Mouse (Mus musculus) left cerebral cortex, postnatal 10 days (tissue): Measurements from ENCODE around the gene Dhrs3. TPM values are rescaled to one million over a fixed set of nuclear protein-coding genes. Genes with fewer than 3 reads are reported as not detected.

Experiments
- DNase-seq, 2 experiments: peaks; one replicate each; pipeline ENCODE4 v3.0.0; 2021 to 2022; ENCODE audit warnings: low spot score in 2 of 2, mixed read lengths in 1 of 2; ENCODE audit errors: extremely low spot score in 1 of 2
- intact Hi-C: fragments of 180-260 bp; cut with DNase I; formaldehyde crosslinking; loops from one replicate; pipeline ENCODE4 v1.15.1; 2025
- total RNA-seq, 2 experiments: library from RNA; stranded (reverse); gene quantifications; 2 replicates each; pipeline ENCODE4 v1.2.3; 2021

Dhrs3 gene
- total RNA-seq, 2 experiments from 2014 or later, result 16.0 to 16.6 TPM

DNA sequence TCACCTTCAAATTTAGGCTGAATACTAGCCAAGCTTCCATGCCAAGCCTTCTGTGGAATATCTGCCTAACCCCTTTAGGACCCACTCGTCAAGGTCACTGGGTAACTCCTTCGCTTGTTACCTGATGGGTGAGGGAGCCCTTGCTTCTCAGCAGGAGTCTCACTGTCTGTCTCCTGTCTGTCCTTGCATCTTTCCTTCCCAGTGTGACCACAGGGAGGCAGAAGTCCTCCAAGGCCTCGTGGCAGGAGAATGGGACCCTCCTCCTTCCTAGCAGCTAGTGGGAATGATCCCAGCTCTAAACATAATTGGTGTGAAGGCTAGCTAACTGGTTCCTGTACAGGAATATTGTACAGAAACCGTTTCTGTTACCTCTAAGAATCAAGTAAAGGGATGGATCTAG lies 24.5 kb downstream of the Dhrs3 start:
- intact Hi-C loops, result no loop called here
- no peak for DNase-seq

DNA sequence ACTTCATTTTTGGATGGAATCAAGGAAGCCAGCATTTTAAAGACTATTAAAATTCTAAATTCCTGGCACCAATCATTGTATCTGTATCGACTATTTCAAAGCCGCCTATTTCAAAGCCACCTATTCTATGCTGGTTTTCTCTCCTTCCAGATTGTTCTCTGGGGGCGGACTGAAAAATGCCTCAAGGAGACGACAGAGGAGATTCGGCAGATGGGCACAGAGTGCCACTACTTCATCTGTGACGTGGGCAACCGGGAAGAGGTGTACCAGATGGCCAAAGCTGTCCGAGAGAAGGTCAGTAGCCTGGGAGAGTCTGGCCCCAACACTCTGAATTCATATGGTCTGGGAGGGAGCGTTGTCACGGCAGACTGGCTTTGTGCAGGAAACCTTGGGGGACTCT lies 25.9 kb downstream of the Dhrs3 start:
- no peak for DNase-seq
- intact Hi-C loops, result no loop called here

DNA sequence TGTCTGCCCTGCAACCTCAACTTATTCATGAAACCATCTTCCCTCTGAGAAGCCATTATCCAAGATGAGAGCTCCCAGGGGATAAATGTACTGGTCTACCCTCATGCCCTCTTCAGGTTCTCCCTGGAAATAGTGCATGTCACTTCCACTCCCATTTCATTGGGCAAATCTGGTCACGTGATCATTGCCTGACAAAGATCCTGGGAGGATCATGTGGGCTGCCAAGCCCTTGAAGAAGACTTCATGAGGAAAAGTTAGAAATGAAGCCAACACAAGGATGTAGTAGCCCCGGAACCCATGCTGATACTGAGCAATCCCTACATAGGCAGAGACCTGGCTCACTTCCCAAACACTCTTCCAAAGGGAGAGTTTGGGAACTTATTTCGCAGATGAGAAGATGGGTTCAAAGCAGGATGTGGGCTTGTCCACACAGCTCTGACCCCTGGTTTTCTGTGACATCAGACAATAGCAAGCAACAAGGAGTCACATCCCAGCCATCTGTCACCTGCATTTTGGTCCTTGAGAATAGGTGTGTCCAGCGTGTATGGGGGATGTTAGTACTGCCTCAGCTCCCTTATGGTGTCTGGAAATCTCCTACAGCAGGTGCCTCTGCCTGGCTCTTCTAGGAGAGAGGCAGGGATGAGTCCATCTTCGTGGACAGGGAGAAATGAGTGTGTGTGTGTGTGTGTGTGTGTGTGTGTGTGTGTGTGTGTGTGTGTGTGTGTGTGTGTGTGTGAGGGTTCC lies 36.2 kb downstream of the Dhrs3 start:
- intact Hi-C loops, result no loop called here

DNA sequence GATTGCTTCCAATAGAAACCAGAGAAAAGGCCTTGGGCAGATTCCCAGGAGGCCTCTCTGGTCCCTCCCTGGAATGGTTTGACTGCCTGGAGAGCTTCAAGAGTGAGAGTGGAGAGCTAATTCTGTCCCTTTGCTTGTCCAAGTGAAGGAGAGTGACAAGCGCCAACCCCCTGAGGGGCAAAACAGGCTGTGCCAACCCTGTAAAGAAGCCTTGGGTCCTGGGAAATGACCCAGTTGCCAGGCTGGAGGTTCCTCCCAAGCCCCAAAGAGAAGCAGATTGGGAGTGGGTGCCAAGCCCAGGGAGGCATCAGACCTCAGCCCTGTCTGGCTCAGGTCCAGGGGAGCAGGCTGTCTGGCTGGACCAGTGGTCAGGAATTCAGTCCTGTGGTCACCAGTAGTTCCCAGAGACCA lies 37.2 kb downstream of the Dhrs3 start:
- peak; percentile 71 to 82 for DNase-seq
- intact Hi-C loops, result no loop called here

More for the DNA sequence above, 36.2 kb downstream of the Dhrs3 start:
- DNase-seq, result no peak

DNA sequence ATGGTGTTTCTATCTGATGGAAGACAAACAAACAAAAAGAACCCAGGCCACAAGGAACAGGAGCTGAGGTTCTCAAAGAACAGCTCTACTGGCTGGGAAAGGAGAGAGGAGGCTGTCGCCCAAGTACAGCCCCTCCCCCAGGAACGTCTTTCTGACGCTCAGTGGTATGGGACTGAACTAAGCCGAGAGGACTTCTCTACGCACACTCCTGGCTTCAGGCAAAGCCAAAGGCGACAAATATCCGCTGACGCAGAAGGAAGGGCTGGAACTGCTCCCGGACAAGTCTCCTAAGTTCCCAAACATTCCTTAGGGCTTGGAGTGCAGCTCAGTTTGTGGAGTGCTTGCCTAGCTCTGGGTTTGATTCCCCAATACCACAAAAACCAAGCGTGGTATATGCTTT lies 37.7 kb downstream of the Dhrs3 start:
- intact Hi-C loops, result no loop called here
- peak in 1 of 2 experiments; percentile 89 for DNase-seq

DNA sequence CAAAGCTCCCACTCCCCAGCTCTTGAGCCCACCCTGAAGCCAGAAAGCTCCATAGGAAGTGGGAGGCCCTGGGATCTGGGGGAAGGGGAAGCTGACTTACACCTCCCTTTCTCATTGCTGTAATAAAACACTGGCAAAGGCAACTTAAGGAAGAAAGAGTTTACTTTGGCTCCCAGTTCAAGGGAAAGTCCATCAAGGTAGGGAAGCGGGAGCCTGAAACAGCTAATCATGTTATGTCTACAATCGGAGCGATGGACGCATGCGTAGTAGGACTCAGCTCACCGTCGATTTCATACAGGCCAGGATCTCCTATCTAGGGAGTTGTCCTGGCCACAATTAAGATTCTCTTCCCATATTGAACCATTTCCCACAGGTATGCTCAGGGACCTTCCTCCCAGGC lies 38.5 kb downstream of the Dhrs3 start:
- intact Hi-C loops, result no loop called here
- no peak for DNase-seq

DNA sequence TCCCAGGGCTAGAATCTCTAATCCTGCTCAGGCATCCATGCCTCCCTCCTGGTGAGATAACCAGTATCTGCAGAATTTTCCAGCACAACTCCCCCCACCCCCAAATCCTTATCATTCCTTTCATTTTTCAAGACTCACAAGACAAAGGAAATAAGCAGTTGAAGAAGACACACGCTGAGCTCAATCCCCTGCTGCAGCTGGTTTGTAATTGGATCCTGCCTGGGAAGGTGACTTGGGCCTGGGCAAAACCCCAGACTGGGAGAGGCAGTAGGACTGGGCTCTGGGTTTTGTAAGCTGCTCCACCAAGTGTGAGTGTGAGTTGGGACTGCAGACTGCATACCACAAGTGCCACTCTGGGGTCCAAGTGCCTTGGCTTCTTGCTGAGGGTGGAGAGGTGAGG lies 41.9 kb downstream of the Dhrs3 start:
- intact Hi-C loops, result no loop called here
- DNase-seq, result peak in 1 of 2 experiments; percentile 33

DNA sequence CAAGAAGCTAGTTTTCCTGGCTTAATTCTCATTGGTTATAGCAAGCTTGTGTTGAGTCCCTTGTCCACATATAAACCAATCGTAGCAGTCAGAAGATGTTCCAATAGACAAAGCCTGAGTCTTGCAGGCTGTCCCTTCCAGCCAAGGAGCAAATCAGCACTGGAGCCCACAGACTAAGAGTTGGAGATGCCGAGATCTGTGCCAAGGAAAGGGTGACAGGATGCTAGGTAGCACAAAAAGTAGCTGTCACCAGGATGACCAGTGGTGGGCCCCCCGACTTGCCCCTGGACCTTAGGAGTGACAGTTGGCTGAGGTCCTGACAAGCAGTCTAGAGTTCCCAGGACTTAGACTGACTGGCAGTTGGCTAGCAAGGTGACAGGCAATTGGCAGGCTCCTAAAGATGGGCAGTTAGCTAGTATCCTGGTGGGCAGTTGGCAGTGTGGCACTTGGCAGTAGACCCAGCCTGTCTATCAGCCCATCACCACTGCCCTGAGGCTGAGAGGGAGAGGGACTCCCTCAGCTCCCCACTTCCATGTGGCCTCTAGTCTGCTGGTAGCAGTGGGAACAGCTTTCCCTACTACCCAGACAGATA lies 44.0 kb downstream of the Dhrs3 start:
- no peak for DNase-seq
- intact Hi-C loops, result no loop called here

DNA sequence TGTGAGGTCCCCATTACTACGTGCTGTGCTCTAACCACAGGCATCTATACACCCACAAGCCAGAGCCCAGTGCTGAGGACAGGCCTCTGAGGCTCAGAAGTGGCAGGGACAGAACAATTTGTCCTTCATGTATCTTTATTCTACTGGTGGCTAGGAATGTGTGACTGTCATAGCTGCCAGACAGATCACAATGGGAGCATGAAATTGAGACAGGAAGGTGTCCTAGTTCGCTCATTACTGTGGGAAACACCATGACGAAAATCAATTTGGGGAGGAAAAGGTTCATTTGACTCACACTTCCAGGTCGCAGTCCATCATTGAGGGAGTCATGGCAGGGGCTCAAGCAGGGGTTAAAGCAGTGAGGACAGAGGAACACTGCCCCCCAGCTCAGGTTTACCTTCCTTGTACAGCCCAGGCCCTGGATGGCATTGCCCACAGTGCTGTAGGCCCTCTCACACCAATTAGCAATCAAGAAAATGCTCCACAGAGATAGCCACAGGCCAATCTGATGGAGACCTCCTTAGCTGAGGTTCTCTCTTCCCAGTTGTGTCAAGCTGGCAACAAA lies 47.3 kb downstream of the Dhrs3 start:
- intact Hi-C loops, result no loop called here
- no peak for DNase-seq

DNA sequence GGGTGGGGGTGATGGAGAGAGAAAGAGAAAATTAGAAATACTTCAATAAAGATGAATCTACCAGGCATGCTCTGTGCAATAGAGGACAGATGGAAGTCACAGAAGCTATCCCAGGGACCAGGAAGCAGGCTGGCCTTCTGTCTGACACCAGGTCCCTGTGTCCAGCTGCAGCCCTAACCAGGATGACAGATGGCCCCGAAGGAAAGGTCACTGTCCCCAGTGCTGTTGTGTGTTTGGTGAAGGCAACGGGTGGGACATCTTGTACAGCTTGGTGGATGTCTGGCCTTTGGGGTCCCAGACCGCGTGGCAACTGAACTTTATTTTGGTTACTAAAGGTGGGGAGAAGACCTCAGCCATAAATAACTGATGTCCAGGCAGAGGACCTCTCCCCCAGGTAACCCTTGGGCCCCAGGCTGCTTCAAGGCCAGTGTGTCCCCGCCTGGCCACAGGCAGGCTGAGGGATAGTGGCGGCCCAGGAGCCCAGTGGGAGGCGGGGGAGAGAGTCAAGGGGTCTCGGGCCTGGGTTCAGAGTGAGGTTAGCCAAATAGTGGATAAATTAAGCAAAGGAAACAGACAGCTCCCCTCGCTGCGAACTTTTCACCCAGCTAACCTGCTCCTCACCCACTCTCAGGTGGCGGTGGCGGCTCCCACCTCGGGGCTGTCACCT lies 48.3 kb downstream of the Dhrs3 start:
- intact Hi-C loops, result no loop called here
- no peak for DNase-seq

DNA sequence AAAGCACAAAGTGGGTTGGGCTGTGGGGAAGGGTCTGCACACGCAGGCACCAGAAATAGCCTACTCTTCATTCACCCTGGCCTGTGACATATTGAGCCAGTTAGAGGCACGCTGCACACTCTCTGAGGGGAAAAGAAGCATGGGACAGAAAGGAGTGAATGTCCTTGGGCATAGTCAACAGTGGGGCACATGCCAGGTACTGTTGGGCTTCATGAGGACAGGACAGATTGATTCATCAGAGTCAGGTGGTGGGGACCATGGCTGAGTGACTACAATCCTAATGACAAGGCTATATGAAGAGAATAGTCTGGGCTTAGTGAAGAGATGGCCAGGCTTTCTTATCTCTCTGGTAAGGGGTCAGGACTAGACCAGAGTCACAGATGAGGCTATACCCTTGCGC lies 49.8 kb downstream of the Dhrs3 start:
- intact Hi-C loops, result no loop called here
- DNase-seq, result no peak

DNA sequence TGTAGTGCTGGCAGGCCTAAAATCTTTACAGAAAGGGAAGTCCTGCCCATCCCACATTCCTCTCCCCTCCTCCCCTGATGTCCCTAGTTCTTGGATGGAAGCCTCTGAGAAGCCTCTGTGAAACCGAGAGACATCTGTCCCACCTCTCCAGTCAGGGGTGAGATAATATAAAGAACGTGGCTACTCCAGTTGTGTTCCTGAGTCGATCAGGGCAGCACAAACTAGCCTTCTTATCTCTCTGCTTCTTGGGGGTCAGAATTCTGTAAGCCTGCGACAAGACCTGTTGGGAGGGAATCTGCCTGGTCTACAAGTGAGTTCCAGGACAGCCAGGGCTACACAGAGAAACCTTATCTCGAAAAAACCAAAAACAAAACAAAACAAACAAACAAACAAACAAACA lies 50.6 kb downstream of the Dhrs3 start:
- intact Hi-C loops, result no loop called here
- DNase-seq, result no peak

DNA sequence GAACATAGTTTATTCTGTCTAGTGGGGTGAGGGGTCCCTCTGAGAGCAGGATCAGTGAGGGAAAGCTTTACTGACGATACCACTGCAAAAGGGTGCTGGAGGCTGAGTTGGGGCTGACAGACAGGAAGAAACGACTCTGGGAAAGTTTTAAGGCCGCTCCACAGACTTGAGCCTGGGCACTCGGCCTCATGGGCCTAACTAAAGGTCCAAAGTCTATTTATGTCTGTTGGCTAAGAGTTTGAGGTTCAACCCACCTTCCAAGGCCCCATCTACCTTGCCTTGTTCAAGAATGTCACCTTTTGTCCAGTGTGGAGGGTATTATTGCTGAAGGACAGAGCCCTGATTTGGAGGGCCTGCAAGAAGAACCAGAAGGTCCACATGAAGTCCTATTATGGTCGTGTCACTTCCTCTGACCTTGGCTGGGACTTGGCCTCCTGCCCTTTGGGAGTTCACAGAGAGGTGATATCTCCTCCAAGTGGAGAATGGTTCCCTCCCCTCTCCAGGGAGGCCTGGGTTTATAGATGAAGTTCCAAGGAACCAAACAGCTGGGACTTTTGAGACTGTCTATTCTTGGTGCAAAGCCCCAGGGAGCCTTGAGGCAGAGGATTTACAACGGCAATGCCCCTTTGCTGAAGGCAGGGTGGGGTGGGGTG lies 55.2 kb downstream of the Dhrs3 start:
- DNase-seq, result peak in 1 of 2 experiments; percentile 84
- intact Hi-C loops, result no loop called here

DNA sequence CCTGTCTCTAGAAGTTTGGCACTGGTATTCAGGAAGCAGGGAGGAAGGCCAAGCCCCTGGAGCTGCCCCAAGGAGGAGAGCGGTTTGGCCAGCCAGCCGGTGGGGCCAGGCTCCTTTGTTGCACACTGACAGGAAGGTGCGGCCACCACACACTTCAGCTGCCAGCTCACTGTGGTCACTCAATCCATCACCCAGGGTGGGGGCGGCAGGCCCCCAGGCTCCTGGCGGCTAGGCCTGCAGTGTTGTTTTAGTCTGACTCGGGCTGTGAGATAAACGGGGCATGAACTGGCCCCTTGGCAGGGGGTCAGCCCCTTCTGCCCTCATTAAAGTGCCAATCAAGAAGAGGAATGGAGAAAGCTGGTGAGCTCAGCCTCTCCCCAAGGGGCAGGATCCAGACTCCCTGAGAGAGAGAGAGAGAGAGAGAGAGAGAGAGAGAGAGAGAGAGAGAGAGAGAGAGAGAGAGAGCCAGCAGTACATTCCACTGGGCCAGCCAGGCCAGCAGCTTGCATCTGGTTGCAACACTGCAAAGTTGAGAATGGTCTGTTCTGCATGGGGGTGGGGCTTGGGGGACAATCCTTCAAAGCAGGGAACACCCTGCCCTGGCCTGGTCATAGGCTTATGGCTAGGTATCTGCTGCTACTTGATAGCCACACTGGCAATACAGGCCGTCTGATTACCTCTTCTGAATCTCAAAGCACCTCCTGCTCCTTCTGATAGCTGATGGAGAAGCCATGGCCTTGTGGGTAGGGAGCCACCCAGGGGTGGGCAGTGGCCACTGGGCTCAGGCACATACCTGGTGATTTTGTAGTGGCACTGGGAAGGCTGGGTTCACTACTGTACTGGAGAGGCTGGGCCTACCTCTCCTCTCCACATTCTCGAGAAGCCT lies 57.1 kb downstream of the Dhrs3 start:
- intact Hi-C loops, result no loop called here
- DNase-seq, result peak in 1 of 2 experiments; percentile 60

DNA sequence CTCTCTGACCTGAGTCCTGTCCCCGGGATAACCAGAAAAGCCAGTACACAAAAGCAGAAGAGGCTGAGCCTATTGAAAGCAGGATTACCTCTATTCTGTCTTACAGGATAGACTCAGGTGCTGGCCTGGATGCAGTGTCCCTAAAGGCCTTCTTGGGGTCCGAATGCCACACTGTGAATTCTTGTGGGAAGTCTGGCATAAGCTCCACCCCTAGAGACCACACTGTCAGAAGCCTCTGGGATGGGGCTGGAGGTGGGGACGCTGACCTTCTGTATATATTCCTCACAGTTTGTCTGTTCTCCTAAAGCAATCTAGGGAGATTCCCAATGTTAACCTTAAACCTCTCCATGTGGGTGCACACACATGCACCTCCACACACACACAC lies 57.7 kb downstream of the Dhrs3 start:
- no peak for DNase-seq
- intact Hi-C loops, result no loop called here

DNA sequence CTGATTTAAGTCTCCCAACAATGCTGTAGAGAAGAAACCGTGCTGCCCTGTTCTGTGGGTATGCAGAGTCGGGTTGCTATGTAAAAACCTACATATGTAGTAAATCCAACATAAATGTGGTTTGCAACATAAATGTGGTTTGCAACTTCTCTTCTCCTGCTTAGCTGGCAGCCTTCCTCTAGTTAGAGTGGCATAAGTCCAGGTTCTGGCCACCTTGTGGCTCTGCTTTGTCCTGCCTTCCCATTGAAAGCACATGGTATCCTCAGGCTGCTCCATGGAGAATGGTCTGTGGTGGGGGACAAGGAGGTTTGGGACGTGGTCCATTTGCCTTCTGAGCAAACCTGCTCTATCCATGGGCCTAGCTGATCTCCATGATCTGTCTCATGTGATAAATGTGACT lies 58.3 kb downstream of the Dhrs3 start:
- no peak for DNase-seq
- intact Hi-C loops, result no loop called here

DNA sequence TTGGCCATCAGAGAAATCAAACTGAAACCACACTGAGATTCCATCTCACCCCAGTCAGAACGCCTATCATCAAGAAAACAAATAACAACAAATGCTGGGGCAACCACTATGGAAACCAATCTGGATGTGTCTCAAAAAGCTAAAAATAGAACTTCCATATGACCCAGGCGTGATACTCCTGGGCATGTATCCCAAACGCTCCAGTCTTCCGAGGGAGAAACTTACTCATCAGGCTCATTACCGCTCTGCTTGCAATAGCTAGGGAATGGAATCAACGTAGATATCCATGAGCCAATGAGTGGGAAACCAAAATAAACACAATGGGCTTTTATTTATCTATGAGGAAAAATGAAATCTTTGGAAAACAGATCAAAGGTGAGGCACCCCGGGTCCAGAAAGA lies 59.2 kb downstream of the Dhrs3 start:
- DNase-seq, result no peak
- intact Hi-C loops, result no loop called here

DNA sequence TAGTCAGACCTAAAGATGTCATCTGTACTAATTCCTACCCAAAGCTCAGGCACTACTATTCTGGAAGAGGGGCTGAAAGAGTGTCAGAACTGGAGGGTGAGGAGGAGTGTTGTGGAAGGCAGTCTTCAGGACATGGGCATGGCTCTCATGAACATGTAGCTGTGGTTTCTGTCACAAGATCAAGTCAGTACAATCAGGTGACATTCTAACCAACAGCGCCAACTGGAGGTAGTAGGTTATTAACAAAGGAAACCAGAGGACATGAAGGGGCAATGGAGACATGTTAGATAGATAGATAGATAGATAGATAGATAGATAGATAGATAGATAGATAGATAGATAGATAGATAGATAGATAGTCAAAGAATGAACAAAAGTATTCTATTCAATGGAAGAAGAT lies 60.8 kb downstream of the Dhrs3 start:
- intact Hi-C loops, result no loop called here
- DNase-seq, result no peak

DNA sequence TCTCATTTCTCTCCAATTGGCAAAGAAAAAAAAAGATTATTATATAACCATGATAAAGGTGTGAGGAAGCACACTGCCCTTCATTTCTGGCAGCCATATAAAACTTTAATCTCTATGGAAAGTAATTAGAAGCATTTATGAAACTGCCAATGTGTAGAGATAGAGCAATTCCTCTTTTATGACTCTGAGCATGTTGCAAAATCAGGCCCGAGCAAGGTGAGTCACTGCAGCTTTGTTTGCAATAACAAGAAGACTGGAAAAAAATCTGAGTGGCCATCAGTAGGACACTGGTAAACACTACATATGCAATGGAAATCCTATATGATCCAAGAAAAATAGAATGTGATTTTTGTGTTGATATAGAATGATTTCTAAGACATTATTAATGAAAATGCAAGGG lies 63.2 kb downstream of the Dhrs3 start:
- intact Hi-C loops, result no loop called here
- DNase-seq, result no peak
